Comparison of ENCODE assay signal across 15 mouse cellular contexts in the genomic region with DNA sequence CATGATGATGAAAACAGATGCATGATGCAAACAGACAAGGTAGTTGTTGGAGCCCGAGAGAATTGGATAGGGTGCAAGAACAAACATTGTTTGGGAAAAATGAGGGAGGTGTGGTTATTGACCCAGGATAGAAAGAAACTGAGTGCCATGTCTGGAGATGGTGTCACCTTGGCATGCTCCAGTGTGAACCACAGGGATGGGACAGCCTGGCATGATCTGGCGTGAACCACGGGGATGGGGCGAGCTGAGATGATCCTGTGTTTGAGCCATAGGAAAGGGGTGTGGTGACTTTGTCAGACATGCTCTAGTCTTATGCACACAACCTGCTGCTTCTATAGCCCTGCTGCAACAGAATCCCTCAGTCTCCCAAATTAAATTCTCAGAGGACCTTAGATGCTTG.
"Had no signal": no experiment of that assay in that cellular context is flagged by ENCODE, and none has a peak within 500 bp of the region (broad histone marks: within the 10 kb centered on the region; RNA-seq: fewer than 3 reads in every experiment).

No protein-coding gene starts in this region.

- H3K36me3 ChIP-seq: lung, embryonic 15.5 days; midbrain, embryonic 12.5 days; midbrain, embryonic 15.5 days; neural tube, embryonic 12.5 days; stomach, embryonic 15.5 days had no signal

- H3K9me3 ChIP-seq: lung, embryonic 15.5 days; megakaryocyte, embryonic 14.5 days; midbrain, embryonic 12.5 days; midbrain, embryonic 15.5 days; neural tube, embryonic 12.5 days; stomach, embryonic 15.5 days had no signal

- H3K27me3 ChIP-seq: lung, embryonic 15.5 days; midbrain, embryonic 15.5 days; stomach, embryonic 15.5 days had no signal

- H3K9ac ChIP-seq: liver, postnatal 0 days; lung, embryonic 15.5 days; midbrain, embryonic 12.5 days; midbrain, embryonic 15.5 days; neural tube, embryonic 12.5 days; stomach, embryonic 15.5 days had no signal

- DNase-seq: lung, adult 2 months; right cerebral cortex, postnatal 14 days; thymus, adult 2 months; thymus, postnatal 25 days; thymus, postnatal 4 days had no signal

- H3K4me2 ChIP-seq: lung, embryonic 15.5 days; midbrain, embryonic 12.5 days; midbrain, embryonic 15.5 days; neural tube, embryonic 12.5 days; stomach, embryonic 15.5 days had no signal

- ATAC-seq: lung, postnatal 0 days; midbrain, embryonic 15.5 days had no signal

- H3K27ac ChIP-seq: lung, embryonic 15.5 days; macrophage; midbrain, embryonic 12.5 days; midbrain, embryonic 15.5 days; neural tube, embryonic 12.5 days; stomach, embryonic 15.5 days; stomach, postnatal 0 days had no signal

- H3K4me3 ChIP-seq: lung, embryonic 15.5 days; megakaryocyte, embryonic 14.5 days; midbrain, embryonic 12.5 days; midbrain, embryonic 15.5 days; neural tube, embryonic 12.5 days; stomach, embryonic 15.5 days had no signal
